Mouse (Mus musculus): ENCODE results near the gene Scrn3.
A peak's percentile ranks its signal among the peaks of the same experiment; 100 is the strongest.

The Scrn3 gene

GRCm38 (mm10) chr2:73306006-73306405, 6.4 kb upstream of the Scrn3 start:
- DNase-seq (ENCODE audit: inconsistent age in 2 of 2, low spot score in 1 of 2) = no peak

- DNase-seq (ENCODE audit: inconsistent age in 2 of 2, low spot score in 1 of 2) = peak; percentile 57 to 89
These were observed 708 bp downstream of the Scrn3 start for GRCm38 (mm10) chr2:73313117-73313501.

GRCm38 (mm10) chr2:73314311-73314710, 1.9 kb downstream of the Scrn3 start:
- no peak for DNase-seq (ENCODE audit: inconsistent age in 2 of 2, low spot score in 1 of 2)

- DNase-seq (ENCODE audit: inconsistent age in 2 of 2, low spot score in 1 of 2) = no peak
These were observed 5.0 kb downstream of the Scrn3 start for GRCm38 (mm10) chr2:73317426-73317825.

GRCm38 (mm10) chr2:73319218-73319617, 6.8 kb downstream of the Scrn3 start:
- no peak for DNase-seq (ENCODE audit: inconsistent age in 2 of 2, low spot score in 1 of 2)

GRCm38 (mm10) chr2:73322991-73323390, 10.6 kb downstream of the Scrn3 start:
- DNase-seq (ENCODE audit: inconsistent age in 2 of 2, low spot score in 1 of 2) = no peak

- DNase-seq (ENCODE audit: inconsistent age in 2 of 2, low spot score in 1 of 2) = peak in 1 of 2 experiments; percentile 47
These were observed 13.5 kb downstream of the Scrn3 start for GRCm38 (mm10) chr2:73325871-73326270.

GRCm38 (mm10) chr2:73335949-73336348, 23.5 kb downstream of the Scrn3 start:
- DNase-seq (ENCODE audit: inconsistent age in 2 of 2, low spot score in 1 of 2) = no peak

GRCm38 (mm10) chr2:73338415-73338814, 26.0 kb downstream of the Scrn3 start:
- no peak for DNase-seq (ENCODE audit: inconsistent age in 2 of 2, low spot score in 1 of 2)

GRCm38 (mm10) chr2:73343701-73344100, 31.3 kb downstream of the Scrn3 start:
- no peak for DNase-seq (ENCODE audit: inconsistent age in 2 of 2, low spot score in 1 of 2)

GRCm38 (mm10) chr2:73345204-73345603, 32.8 kb downstream of the Scrn3 start:
- DNase-seq (ENCODE audit: inconsistent age in 2 of 2, low spot score in 1 of 2) = no peak

GRCm38 (mm10) chr2:73346345-73347086, 34.1 kb downstream of the Scrn3 start:
- DNase-seq (ENCODE audit: inconsistent age in 2 of 2, low spot score in 1 of 2) = no peak

- DNase-seq (ENCODE audit: inconsistent age in 2 of 2, low spot score in 1 of 2) = no peak
These were observed 34.7 kb downstream of the Scrn3 start for GRCm38 (mm10) chr2:73347136-73347535.

- no peak for DNase-seq (ENCODE audit: inconsistent age in 2 of 2, low spot score in 1 of 2)
These were observed 35.4 kb downstream of the Scrn3 start for GRCm38 (mm10) chr2:73347766-73348165.

GRCm38 (mm10) chr2:73348221-73348620, 35.8 kb downstream of the Scrn3 start:
- DNase-seq (ENCODE audit: inconsistent age in 2 of 2, low spot score in 1 of 2) = no peak

GRCm38 (mm10) chr2:73351496-73351895, 39.1 kb downstream of the Scrn3 start:
- no peak for DNase-seq (ENCODE audit: inconsistent age in 2 of 2, low spot score in 1 of 2)

- peak in 1 of 2 experiments; percentile 28 for DNase-seq (ENCODE audit: inconsistent age in 2 of 2, low spot score in 1 of 2)
These were observed 39.5 kb downstream of the Scrn3 start for GRCm38 (mm10) chr2:73351927-73352374.

- DNase-seq (ENCODE audit: inconsistent age in 2 of 2, low spot score in 1 of 2) = no peak
These were observed 44.6 kb downstream of the Scrn3 start for GRCm38 (mm10) chr2:73357004-73357403.

- DNase-seq (ENCODE audit: inconsistent age in 2 of 2, low spot score in 1 of 2) = no peak
These were observed 47.5 kb downstream of the Scrn3 start for GRCm38 (mm10) chr2:73359941-73360340.

GRCm38 (mm10) chr2:73360536-73360935, 48.1 kb downstream of the Scrn3 start:
- DNase-seq (ENCODE audit: inconsistent age in 2 of 2, low spot score in 1 of 2) = no peak

GRCm38 (mm10) chr2:73363448-73363847, 51.0 kb downstream of the Scrn3 start:
- DNase-seq (ENCODE audit: inconsistent age in 2 of 2, low spot score in 1 of 2) = no peak

- no peak for DNase-seq (ENCODE audit: inconsistent age in 2 of 2, low spot score in 1 of 2)
These were observed 59.3 kb downstream of the Scrn3 start for GRCm38 (mm10) chr2:73371530-73372335.
